ENCODE assay signal across 8 mouse cellular contexts in the genomic region with DNA sequence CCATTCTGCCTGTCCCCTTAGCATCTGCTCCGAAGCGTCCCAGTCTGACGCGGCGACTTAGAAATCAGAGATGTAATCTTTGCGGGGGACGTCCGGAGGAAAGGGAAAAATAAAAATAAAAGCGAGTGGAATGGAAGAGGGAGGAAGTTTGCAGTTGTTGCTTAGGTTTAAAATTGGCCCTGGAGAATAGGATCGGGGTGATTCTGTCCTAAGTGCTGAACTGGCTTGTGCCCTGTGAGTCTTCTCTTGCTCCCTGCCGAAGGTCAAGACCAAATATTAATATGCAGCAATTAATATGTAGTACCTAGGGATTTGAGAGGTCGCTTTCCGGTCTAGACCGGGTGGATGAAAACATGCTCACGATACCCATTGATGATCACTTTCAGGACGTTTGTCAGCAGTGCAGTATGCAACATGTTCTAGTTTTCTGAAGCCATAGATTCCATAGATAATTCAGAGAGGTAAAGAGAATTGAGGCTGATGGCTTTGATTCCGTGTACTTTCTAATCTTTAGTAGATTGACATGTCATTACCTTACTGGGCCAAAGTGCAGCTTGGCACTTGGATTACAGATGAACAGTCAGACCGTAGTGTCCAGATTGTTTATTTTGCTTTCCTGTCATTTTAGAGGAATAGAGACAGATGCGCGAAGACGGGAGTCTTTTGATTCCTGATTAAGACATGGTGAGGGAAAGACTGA. TPM values are rescaled to one million over a fixed set of nuclear protein-coding genes. Genes with fewer than 3 reads are reported as not detected.
A peak's percentile ranks its signal among the peaks of the same experiment; 100 is the strongest.
DNase-seq lines count a peak whose midpoint lies in the region; ATAC-seq and TF ChIP-seq lines count a peak whose summit lies in the region.

No protein-coding gene starts in this region.

- no peaks in the 10 kb centered on the region for H3K9me3 ChIP-seq in hindbrain, embryonic 10.5 days

- ATAC-seq in megakaryocyte progenitor cell, adult 5-6 weeks (replicated peaks; ENCODE audit: poor library complexity) = peak; percentile 1; the same call in 1 of the 2 replicates

- peak overlapping the region; percentile 97 for H3K27ac ChIP-seq in left cerebral cortex, adult 2 months
- H3K27ac ChIP-seq in hindbrain, embryonic 10.5 days = peak overlapping the region; percentile 95

- H3K36me3 ChIP-seq in hindbrain, embryonic 10.5 days = peaks cover 20% of the 10 kb centered on the region

- H3K27me3 ChIP-seq in hindbrain, embryonic 10.5 days (ENCODE audit: insufficient read depth, poor library complexity, severe bottlenecking) = no peaks in the 10 kb centered on the region

- 13% methylated on average over 21 of the region's 21 CpGs for WGBS in hindbrain, embryonic 10.5 days

- peak overlapping the region; percentile 90 for H3K4me3 ChIP-seq in left cerebral cortex, adult 2 months
- H3K4me3 ChIP-seq in hindbrain, embryonic 10.5 days = peak overlapping the region; percentile 87

- no peak for TF ChIP-seq POLR2A in brain, embryonic 14.5 days (IDR thresholded peaks at IDR 0.05; ENCODE audit: borderline replicate concordance, extremely low read depth, insufficient read depth, insufficient read length, poor library complexity, severe bottlenecking)

- DNase-seq in left cerebral cortex, adult 2 months (ENCODE audit: extremely low spot score in 1 of 2, low spot score in 2 of 2) = no peak
- no peak for DNase-seq in left cerebral cortex, adult 9 months (ENCODE audit: low spot score in 2 of 2)
- DNase-seq in brain, embryonic 14.5 days (ENCODE audit: low read depth) = peak; percentile 43
- DNase-seq in hindbrain, embryonic 10.5 days (ENCODE audit: low spot score) = no peak
- DNase-seq in adrenal gland, adult 18-20 months (ENCODE audit: low spot score in 2 of 2) = no peak
- no peak for DNase-seq in gastrocnemius, postnatal 14 days
- DNase-seq in embryo, embryonic 9.5 days (ENCODE audit: extremely low spot score) = no peak

- peaks cover 30% of the 10 kb centered on the region for H3K4me1 ChIP-seq in hindbrain, embryonic 10.5 days (replicated peaks)

- intact Hi-C loops in left cerebral cortex, adult 2 months (cut with DNase I) = loop anchor here (5.0 to 10.0 kb wide), 2 partner anchors 104 to 773 kb away; partner anchors contain the start of gene Arrdc3
- intact Hi-C loops in gastrocnemius, postnatal 14 days (cut with DNase I; ENCODE audit: low total_unique reads) = no loop called here

- no peak for TF ChIP-seq CTCF in left cerebral cortex, adult 2 months (IDR thresholded peaks at IDR 0.05)
- TF ChIP-seq CTCF in brain, embryonic 14.5 days (IDR thresholded peaks at IDR 0.05; ENCODE audit: borderline replicate concordance, extremely low read depth, insufficient read depth, insufficient read length) = no peak

RNA-seq across cellular contexts. Expression of gene Lysmd3, which starts 0.7 kb away (rescaled TPM):
- total RNA-seq in left cerebral cortex, adult 2 months (2021) = 10 to 100 TPM; 12.1 TPM
- 11.6 and 11.7 TPM in 2 replicates for polyA plus RNA-seq in brain, embryonic 14.5 days (2012; rRNA removed)
- polyA plus RNA-seq in hindbrain, embryonic 10.5 days (2016; fragmentation: Nextera tagmentation; extraction: Ambion mirVana) = 23.1 and 25.9 TPM in 2 replicates
- total RNA-seq in megakaryocyte progenitor cell, adult 5-6 weeks (2015) = 21.0 and 24.8 TPM in 2 replicates
- 13.5 and 17.7 TPM in 2 replicates for total RNA-seq in megakaryocyte progenitor cell, adult 5-6 weeks (2017)
- 10 to 100 TPM; 15.5 to 22.1 TPM for total RNA-seq in adrenal gland, adult 18-20 months (2021)
- total RNA-seq in gastrocnemius, postnatal 14 days (2021) = 1 to 10 TPM; 6.2 to 7.9 TPM

RNA-seq across cellular contexts. Expression of gene Adgrv1, which starts 25.2 kb away (rescaled TPM):
- 1 to 10 TPM; 1.4 to 1.6 TPM for total RNA-seq in left cerebral cortex, adult 2 months (2021)
- polyA plus RNA-seq in brain, embryonic 14.5 days (2012; rRNA removed) = 27.1 and 27.5 TPM in 2 replicates
- polyA plus RNA-seq in hindbrain, embryonic 10.5 days (2016; fragmentation: Nextera tagmentation; extraction: Ambion mirVana) = 45.3 and 45.6 TPM in 2 replicates
- not detected in 2 replicates for total RNA-seq in megakaryocyte progenitor cell, adult 5-6 weeks (2015)
- not detected in 2 replicates for total RNA-seq in megakaryocyte progenitor cell, adult 5-6 weeks (2017)
- 1 to 10 TPM; 1.5 to 1.9 TPM for total RNA-seq in adrenal gland, adult 18-20 months (2021)
- under 1 TPM in 1 of 2 experiments, not detected in 1; 0.10 TPM for total RNA-seq in gastrocnemius, postnatal 14 days (2021)

RNA-seq across cellular contexts. Expression of gene Polr3g, which starts 52.6 kb away (rescaled TPM):
- 1 to 10 TPM; 2.9 to 5.3 TPM for total RNA-seq in left cerebral cortex, adult 2 months (2021)
- 3.3 and 3.6 TPM in 2 replicates for polyA plus RNA-seq in brain, embryonic 14.5 days (2012; rRNA removed)
- polyA plus RNA-seq in hindbrain, embryonic 10.5 days (2016; fragmentation: Nextera tagmentation; extraction: Ambion mirVana) = 13.3 and 20.0 TPM in 2 replicates
- 12.6 and 17.9 TPM in 2 replicates for total RNA-seq in megakaryocyte progenitor cell, adult 5-6 weeks (2015)
- total RNA-seq in megakaryocyte progenitor cell, adult 5-6 weeks (2017) = 24.9 and 34.4 TPM in 2 replicates
- 1 to 10 TPM; 4.5 to 5.8 TPM for total RNA-seq in adrenal gland, adult 18-20 months (2021)
- 1 to 10 TPM in 1 of 2 experiments, under 1 TPM in 1; 0.69 to 1.3 TPM for total RNA-seq in gastrocnemius, postnatal 14 days (2021)

RNA-seq across cellular contexts. Expression of gene Mblac2, which starts 52.9 kb away (rescaled TPM):
- total RNA-seq in left cerebral cortex, adult 2 months (2021) = 10 to 100 TPM; 19.5 to 21.7 TPM
- 11.4 and 14.7 TPM in 2 replicates for polyA plus RNA-seq in brain, embryonic 14.5 days (2012; rRNA removed)
- polyA plus RNA-seq in hindbrain, embryonic 10.5 days (2016; fragmentation: Nextera tagmentation; extraction: Ambion mirVana) = 4.9 and 5.9 TPM in 2 replicates
- 3.8 and 4.9 TPM in 2 replicates for total RNA-seq in megakaryocyte progenitor cell, adult 5-6 weeks (2015)
- 2.3 and 4.1 TPM in 2 replicates for total RNA-seq in megakaryocyte progenitor cell, adult 5-6 weeks (2017)
- 1 to 10 TPM; 8.2 to 8.3 TPM for total RNA-seq in adrenal gland, adult 18-20 months (2021)
- total RNA-seq in gastrocnemius, postnatal 14 days (2021) = 1 to 10 TPM; 1.1 TPM
